Mouse (Mus musculus): ENCODE measurements at regions not wholly inside any gene's neighbourhood (a gene's known extent, or its start where the extent isn't known, plus 50 kb on each side); places are given as distances from the start of the nearest gene placed in this dataset.

GRCm38 (mm10) chrX:12888708-12889481 is 127.0 kb upstream of the Med14 start:
- TF ChIP-seq CTCF (IDR thresholded peaks at IDR 0.05 in 2 of 3, conservative IDR thresholded peaks at IDR 0.05 in 1 of 3; ENCODE audit: control insufficient read depth in 1 of 3, insufficient read depth in 1 of 3, low read depth in 2 of 3, low read length in 3 of 3, poor library complexity in 1 of 3, severe bottlenecking in 1 of 3), result no peak
- no peak for TF ChIP-seq NELFE (IDR thresholded peaks at IDR 0.05; ENCODE audit: low read depth, low read length)
- no peak for TF ChIP-seq POLR2A (IDR thresholded peaks at IDR 0.05; ENCODE audit: control insufficient read depth in 1 of 2, insufficient read depth in 1 of 2, low read depth in 1 of 2, low read length in 2 of 2, poor library complexity in 1 of 2)
- TF ChIP-seq RCOR1 (IDR thresholded peaks at IDR 0.05; ENCODE audit: low read depth, low read length), result no peak
- no peak for TF ChIP-seq E2F4 (IDR thresholded peaks at IDR 0.05; ENCODE audit: borderline replicate concordance, low read depth, low read length)
- no peak for TF ChIP-seq MAZ (IDR thresholded peaks at IDR 0.05; ENCODE audit: low read depth, low read length)
- TF ChIP-seq MYC (IDR thresholded peaks at IDR 0.05; ENCODE audit: low read depth, low read length), result no peak
- TF ChIP-seq ELF1 (IDR thresholded peaks at IDR 0.05; ENCODE audit: low read depth, low read length), result no peak
- TF ChIP-seq GATA1 (IDR thresholded peaks at IDR 0.05; ENCODE audit: low read depth, low read length), result no peak

All from MEL (cell line).